Mouse (Mus musculus) splenic B cell, adult 2 months (primary cell): ENCODE data around the gene Pdgfd.

Source experiments
- DNase-seq: peaks from one replicate; pipeline ENCODE4 v3.0.0-alpha.2; 2011; ENCODE audit warnings: low read depth, low spot score
- H3K27me3 ChIP-seq: 2 replicates; pipeline ENCODE4 v1.6.1; 2012; ENCODE audit warnings: mild to moderate bottlenecking, low read length, moderate library complexity, mixed read lengths; ENCODE audit not compliant: control insufficient read depth, poor library complexity, insufficient read depth, severe bottlenecking
- H3K36me3 ChIP-seq: 2 replicates; pipeline ENCODE4 v1.6.1; 2012; ENCODE audit warnings: mild to moderate bottlenecking, low read length, moderate library complexity, mixed read lengths; ENCODE audit not compliant: control insufficient read depth, poor library complexity, insufficient read depth, severe bottlenecking

The Pdgfd gene

DNA sequence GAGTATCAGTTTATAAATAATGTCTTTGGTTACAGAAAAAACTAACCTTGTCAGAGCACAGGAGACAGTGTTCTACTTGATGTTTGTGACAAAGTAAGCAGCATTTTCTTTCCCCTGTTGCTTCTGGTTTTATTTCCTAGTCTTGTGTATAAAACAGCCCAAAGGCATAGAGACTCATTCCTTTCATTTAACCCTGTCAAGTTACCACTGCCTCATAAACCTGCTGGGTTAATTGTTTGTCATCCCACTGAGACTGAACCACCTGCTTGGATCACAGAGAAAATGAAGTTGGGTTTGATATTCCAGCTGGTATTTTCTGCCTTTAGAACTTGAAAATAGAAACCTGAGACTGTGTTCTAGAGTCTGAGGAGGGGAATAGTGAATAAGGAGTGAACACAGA is 172.4 kb downstream of the Pdgfd start:
- no peaks in the 10 kb centered on the region for H3K27me3 ChIP-seq
- H3K36me3 ChIP-seq = no peaks in the 10 kb centered on the region
- DNase-seq = no peak

DNA sequence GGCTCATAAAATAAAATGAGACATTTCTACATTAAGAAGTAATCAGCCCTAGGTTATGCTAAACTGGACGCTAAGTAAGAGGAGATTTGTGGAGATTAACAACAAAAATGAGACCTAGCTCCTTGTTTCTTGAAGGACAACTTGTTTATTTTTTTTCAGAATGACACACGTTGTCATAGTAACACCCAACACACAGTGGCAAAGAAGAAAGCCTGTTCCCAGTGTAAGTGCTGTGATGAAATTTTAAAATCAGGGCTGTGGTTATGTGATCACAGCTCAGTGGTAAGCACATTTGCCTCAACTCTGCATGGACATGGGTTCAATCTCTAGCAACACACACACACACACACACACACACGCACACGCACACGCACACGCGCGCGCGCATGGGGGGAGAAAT is 174.5 kb downstream of the Pdgfd start:
- DNase-seq = no peak

DNA sequence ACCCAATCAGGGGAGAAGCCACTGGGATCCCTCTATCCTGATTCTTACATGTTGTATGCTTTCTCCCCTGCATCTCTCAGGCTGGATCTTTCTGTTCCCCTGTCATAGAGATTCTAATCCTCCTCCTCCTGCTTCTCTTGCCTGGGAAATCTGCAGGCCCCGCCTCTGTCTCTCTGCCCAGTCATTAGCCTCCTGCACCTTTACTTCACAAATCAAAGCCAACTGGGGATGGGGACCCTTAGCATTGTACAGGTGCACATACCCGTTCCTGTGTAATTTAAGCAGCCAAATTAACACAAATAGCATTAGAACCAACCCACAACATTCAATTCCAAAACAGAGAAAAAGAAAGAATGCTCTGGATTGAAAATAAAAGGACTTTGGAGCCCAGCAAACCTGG is 176.1 kb downstream of the Pdgfd start:
- H3K36me3 ChIP-seq = no peaks in the 10 kb centered on the region
- DNase-seq = no peak
- H3K27me3 ChIP-seq = no peaks in the 10 kb centered on the region

More for the DNA sequence above, 174.5 kb downstream of the Pdgfd start:
- Histone ChIP-seq H3K36me3 (no peaks in the 10 kb centered on the region), H3K27me3 (no peaks in the 10 kb centered on the region)

DNA sequence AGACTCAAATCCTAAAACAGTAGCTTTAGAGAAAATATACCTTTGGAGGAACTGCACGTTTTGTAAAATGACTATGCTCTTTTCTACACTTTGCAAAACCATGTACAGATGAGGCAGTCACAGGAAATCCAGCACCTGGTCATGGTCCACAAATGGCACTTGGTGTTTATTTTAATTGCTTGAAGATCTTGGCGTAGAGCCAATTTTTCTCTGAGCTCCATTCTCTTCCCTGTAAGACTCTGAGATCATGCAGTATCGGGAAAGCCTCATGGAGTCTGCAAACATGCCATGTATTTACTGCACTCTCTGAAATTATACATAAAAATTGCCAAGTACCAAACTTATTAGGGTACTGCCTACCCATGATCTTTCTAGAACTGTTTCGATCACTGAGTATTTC is 176.5 kb downstream of the Pdgfd start:
- no peaks in the 10 kb centered on the region for H3K36me3 ChIP-seq
- H3K27me3 ChIP-seq = no peaks in the 10 kb centered on the region
- DNase-seq = no peak

DNA sequence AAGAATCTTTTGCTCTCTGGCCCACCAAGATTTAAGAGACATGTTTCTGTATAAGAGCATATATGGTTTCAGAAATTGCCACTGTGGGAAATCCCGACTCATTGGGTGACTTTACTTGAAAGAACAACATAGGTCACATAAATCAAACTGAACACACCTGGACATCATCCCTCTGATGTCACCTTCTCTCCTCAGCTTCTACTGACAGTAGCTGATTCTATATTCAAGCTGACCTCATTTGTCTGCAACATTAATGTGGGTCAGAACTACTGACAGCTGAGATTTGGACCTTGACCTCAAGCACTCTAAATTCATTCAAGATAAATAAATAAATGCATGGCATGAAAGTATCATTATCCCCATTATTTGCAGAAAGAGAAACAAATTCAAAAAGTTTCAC is 177.0 kb downstream of the Pdgfd start:
- no peaks in the 10 kb centered on the region for H3K27me3 ChIP-seq
- no peak for DNase-seq
- no peaks in the 10 kb centered on the region for H3K36me3 ChIP-seq

DNA sequence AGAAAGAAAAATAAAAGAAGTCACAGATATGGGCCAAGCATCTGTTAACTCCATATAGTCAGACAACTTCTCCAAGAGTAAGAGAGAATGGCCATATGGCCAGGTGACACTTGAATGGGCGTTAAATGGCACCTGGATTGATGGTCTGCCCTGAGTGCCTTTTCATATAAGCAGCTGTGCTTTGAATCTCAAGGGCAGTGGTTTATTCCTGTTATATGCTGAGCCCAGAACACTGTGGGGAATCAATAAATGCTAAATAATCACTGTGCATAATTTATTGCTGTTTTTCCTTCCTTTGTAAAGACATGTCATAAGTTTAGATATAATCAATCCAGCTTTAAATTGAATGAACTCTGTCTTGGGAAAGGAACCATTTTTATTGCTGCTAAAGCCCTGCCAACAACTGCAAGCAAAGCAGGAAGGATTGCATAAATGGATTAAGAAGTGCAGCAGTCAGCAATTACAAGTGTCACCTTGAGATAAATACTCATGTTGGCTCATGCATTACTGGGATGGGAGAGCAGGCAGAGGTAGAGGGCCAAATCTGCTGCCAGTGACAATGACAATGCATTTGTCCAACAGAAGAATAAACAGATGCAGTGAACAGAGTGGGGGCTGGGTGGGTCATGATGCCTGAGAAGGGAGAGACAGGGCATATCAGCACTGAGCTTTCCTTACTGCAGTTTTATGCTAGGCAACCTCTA is 185.0 kb downstream of the Pdgfd start:
- Histone ChIP-seq H3K36me3 (no peaks in the 10 kb centered on the region), H3K27me3 (no peaks in the 10 kb centered on the region)
- no peak for DNase-seq

DNA sequence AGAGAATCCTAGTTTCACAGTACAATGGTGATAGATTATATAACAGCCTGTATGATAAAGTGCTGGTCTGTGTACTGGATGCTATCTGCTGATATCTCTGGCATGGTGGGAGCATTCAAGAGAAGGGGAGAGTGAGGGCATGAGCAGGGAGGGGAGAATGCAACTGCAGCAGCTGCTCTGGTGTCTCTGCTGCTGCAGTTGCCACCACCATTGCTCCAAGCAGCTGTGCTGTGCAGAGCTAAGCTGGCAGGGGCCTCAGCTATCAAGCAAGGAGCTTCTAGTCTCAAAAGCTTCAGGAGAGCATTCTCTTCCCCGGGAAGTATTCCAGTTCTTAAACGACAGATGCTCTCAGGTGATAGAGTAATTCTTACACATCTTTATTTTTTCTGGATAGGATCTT is 192.4 kb downstream of the Pdgfd start:
- H3K36me3 ChIP-seq = no peaks in the 10 kb centered on the region
- no peaks in the 10 kb centered on the region for H3K27me3 ChIP-seq
- no peak for DNase-seq

DNA sequence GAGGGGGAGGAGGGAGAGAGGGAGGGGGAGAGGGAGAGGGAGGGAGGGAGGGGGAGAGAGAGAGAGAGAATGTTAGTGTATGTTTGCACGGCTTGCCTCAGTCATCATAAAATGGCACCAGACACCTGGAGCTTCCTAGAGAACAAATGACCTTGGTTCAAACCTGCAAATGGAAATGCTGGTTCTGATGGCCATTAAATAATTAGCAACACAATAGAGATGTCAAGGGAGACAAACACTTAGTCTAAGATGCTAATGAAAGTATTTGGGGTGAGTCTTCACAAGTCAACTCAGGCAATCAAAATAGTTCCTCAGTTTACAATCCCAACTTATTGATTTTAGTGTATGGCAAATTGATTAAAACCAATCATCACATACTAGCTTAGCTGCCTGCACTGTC is 198.2 kb downstream of the Pdgfd start:
- no peaks in the 10 kb centered on the region for H3K36me3 ChIP-seq
- H3K27me3 ChIP-seq = no peaks in the 10 kb centered on the region
- DNase-seq = no peak

DNA sequence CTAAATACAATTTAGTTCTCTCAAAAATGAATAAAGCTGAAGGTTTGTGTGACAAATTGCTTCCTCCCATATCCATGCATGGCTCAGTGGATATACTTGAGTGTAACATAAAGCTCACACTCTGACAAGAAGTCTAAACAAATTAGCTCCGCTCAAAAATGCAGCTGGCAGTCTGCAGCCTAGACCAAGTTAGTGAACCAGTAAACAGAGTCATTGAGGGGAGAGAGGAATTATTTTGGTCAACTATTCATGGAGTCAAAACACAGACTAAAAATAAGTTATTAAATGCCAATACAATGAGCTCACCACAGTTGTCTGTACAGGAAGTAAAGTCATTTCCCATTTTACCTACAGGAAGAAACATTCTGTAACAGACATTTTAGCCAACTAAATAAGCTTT is 233.4 kb downstream of the Pdgfd start:
- no peak for DNase-seq
- no peaks in the 10 kb centered on the region for H3K36me3 ChIP-seq

DNA sequence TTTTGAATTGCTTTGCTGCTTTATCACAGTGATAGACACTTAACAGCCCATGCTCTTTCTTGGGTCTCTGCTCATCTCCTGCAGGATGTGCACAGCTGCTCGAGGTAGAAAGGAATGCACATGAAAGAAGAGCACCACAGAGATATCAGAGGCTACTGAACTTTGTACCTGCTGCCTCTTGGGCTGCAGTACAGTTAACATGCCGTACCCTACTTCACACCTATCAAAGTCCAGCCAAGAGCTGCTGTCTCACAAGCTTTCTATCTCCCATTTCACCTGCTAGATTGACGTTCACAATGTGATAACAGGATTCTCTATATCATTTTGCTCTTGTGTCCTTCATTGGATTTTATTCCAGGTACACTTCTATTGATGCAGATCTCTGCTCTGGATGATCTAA is 238.2 kb downstream of the Pdgfd start:
- Histone ChIP-seq H3K27me3 (no peaks in the 10 kb centered on the region), H3K36me3 (no peaks in the 10 kb centered on the region)
- no peak for DNase-seq

More for the DNA sequence above, 233.4 kb downstream of the Pdgfd start:
- H3K27me3 ChIP-seq = no peaks in the 10 kb centered on the region

DNA sequence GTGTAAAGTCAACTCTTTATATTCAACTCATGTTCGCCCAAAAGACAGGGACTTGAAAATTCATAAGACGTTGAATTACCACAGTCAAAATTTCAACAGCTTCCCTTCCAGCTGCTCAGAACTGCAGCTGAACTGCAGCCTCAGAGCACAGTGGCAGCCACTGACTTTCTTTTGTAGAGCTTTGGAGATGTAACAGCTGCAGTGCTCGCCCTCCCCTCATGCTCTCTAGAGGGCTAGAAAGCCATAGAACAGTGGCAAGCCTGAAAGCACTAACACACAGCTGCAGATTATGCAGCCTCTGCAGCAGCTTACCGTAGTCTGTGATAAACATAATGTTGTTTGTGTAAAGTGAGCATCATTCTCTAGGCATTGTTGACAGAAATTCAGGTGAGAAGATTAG is 239.6 kb downstream of the Pdgfd start:
- DNase-seq = no peak
- H3K27me3 ChIP-seq = no peaks in the 10 kb centered on the region
- H3K36me3 ChIP-seq = no peaks in the 10 kb centered on the region

DNA sequence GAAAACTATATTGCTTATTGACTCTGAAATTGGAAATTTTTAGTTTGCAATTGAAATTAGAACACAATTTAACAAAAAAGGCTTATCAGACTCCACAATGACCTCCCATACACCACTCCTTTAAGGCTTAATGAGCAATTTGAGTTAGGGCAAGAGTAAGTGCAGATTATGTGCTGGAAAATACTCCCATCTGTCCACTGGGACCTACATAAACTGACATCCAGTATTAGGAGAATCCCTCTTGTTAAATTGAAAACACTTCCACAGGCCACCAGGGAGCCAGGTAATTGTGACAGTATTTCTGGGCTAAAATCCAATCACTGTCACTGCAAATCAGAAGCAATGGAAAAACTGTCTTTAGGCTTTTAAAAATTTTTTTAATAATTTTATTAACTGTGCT is 256.2 kb downstream of the Pdgfd start:
- no peaks in the 10 kb centered on the region for H3K36me3 ChIP-seq
- no peak for DNase-seq

More for the DNA sequence above, 256.2 kb downstream of the Pdgfd start:
- H3K27me3 ChIP-seq = no peaks in the 10 kb centered on the region
